Mouse (Mus musculus) layer of hippocampus, postnatal 10 days (tissue): Measurements from ENCODE around the gene Tmem132d. TPM values are rescaled to one million over a fixed set of nuclear protein-coding genes. Genes with fewer than 3 reads are reported as not detected.

Source experiments
- DNase-seq, 2 experiments: peaks; one replicate each; pipeline ENCODE4 v3.0.0; 2021; ENCODE audit warnings: low spot score in 2 of 2
- total RNA-seq, 2 experiments: library from RNA; stranded (reverse); gene quantifications; 2 replicates each; pipeline ENCODE4 v1.2.3; 2021

The Tmem132d gene
- total RNA-seq, 2 experiments from 2014 or later, result 14.3 to 16.3 TPM

DNA sequence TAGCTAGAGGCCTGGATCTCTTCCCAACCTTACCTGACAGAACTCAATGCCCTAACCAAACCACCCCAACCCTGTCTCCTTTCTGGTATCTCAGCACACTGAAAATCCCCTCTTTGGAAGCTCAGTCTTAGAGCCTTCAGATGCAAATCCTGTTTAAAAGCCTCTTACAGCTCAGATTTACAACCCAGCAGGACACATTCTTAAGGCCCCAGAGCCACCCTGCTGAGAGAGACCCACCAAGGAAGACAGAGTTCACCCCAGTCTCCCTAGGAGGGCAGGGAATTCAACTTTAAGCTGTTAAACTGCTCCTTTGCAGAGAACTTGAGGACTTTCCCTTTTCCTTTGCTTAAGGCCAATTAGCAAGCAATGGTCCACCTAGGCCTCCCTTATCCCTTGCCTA, 199.8 kb downstream of the Tmem132d start:
- DNase-seq, result no peak

DNA sequence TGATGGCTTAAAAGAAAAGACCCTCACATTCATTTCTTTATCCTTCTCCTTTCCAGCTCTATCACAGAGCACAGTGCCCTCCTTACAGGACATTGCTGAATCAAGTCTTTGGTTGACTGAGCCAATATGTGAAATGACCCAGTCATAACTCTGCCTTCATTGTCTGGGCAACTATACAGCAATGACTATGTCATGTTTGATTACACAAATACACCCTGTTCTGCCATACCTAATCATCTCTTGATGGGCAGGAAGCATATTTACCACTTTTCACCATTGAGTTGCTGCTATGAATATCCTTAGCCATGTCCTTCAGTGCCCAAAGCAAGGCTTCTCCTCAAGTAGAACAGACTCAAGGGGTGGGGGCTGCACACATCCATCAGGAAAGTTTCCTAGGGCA, 214.6 kb downstream of the Tmem132d start:
- DNase-seq, result no peak

DNA sequence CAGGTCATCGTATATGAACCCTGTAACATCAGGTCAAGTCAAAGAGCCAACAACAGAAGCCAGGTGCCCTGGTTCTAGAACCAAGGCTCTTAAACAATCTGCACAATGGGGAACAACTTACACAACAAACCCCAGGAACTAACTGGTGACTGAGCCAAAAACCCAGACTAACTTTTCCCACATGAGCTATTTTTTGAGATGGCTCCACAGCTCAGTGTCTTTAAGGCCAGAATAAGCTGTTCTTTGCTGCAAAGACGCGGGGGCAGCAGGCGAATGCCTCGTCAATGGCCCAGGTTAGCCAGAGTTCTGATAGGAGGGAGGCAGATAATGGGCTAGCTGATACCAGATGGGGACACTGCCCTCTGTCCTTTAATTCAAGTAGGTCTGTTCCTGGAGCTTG, 221.8 kb downstream of the Tmem132d start:
- no peak for DNase-seq

DNA sequence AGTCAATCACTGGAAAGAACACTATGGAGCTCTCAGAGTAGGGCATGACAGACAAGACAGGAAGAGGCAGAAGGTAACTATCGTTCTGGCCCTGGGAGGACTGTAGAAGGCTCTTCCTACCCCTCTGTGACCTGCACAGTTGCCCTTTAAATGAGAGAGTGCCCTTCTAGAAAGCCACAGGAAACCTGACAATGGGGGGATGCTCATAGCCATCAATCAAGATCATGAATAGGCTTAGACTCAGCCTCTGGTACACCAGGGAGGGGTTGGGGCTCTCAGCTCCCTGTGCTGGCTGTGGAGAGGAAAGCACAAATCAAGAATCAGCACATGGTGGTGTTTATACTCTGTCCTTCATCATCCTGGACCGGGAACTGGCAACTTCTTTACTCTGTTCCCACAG, 227.2 kb downstream of the Tmem132d start:
- peak in 1 of 2 experiments; percentile 3 for DNase-seq

DNA sequence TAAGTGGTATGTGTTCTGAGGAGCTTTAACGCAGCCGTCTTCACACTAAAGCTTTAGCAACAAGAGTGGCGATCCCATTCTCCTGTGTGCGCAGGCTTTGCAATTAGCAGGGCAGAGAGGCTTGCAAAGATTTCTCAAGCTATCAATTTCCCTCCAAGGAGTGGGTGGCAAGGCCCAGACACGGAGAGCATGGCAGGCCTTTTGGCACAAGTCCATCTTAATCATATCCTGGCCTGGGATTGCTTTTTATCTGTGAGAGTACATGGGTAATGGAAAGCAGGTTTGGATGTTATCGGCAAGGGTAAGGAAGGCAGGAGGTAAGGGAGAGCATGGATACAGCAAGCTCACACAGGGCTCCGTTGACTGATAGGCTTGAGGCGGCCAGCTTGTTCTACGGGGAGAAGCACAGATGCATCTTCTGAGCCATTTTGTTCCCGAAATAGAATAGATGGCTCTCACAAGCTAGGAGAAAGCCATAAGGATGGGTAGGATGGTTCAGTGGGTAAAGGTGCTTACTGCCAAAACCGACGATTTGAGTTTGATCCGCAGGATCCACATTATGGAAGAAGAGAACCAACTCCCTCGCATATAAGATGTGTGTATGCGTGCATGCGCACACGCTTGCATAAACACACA, 228.1 kb downstream of the Tmem132d start:
- peak; percentile 10 to 18 for DNase-seq

DNA sequence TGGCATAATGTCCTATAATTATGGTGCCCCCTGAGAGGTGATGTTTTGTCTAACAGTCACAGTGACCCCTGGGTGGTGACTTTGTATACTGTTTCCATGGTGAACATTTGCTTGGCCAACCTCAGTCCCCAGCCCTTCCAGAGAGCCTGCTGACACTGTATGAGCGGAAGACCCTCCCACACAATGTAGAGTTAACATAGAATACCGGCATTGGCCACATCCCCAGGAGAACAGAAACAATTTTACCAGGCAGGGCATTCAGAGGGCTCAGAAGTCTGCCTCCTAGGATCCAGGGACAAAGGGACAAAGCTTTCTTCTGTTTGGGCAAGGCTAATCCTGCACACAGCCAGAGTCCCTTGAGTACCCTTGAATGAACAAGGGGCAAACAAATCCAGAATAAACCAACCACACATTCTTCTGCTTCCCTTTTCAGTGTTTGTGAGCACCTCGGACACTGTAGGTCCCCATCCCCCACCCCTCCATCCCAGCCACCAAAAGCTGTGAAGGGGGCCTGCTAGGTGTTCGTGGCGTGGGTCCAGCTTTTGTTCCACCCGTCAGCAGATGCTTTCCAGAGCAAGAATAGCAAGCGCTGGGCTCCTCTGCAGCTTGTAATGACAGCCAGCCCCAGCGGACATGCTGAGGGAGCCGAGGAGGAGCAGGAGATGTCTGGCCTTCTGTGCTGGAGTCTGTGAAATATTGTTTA, 228.8 kb downstream of the Tmem132d start:
- DNase-seq, result peak; percentile 14 to 21

DNA sequence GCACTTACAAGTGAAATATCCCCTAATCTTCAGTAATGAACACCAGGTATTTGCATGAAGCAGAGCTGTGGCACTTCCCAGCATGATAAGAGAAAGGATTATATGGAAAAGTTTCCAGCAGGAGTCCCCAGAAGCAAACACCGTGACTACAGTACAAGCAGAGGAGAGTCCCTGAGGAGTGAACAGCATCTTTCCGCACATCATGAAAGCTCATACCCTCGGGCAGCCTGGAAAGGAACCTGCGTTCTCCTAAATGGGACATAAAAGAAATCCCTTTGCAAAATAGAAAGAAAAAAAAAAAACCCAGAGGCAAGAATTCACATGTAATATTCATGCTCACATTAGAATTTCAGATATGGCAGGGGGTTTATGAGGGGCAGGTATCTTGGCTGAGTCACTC, 238.8 kb downstream of the Tmem132d start:
- no peak for DNase-seq

DNA sequence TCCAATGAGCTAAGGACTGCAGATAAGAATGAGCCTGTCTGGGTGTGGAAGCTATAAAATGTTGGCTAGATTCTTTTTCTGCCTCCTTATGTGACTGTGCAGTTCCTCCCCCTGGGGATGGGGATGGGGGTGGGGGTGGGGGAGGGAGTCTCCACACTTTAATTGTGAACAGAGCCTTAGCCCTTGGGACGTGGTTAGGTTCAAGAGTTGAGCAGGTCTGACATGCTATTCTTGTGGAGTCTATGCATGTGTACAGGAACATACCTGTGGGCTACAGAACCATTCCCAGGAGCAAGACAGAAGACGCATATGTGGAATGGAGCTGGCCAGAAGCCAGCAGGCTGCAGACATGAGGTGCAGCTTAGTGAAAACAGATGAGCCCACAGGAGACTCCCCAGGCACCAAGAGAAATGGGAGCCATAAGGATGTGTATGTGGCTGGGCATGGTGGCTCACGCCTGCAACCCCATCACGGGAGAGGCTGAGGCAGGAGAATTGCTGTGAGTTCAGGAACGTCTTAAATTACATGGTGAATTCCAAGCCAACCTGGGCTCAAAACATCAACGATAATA, 240.3 kb downstream of the Tmem132d start:
- DNase-seq, result no peak

DNA sequence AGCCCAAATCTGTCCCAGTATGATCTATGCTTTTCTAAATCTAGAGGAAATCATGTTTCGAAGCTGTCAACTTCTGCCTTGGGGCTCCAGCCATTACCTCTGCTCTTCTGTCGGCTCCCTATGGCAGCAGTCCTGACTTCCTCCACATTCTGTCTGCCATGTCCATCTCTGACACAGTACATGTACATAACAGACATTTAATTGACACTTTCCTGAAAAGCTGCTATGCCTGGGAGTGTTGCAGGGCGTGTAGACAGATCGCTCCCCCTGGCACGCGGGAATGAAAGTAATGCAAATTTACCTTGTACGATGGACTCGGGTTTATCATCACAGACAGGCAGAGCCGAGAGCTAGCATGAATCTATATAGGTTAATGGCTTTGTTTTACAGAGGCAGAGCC, 241.2 kb downstream of the Tmem132d start:
- DNase-seq, result no peak

DNA sequence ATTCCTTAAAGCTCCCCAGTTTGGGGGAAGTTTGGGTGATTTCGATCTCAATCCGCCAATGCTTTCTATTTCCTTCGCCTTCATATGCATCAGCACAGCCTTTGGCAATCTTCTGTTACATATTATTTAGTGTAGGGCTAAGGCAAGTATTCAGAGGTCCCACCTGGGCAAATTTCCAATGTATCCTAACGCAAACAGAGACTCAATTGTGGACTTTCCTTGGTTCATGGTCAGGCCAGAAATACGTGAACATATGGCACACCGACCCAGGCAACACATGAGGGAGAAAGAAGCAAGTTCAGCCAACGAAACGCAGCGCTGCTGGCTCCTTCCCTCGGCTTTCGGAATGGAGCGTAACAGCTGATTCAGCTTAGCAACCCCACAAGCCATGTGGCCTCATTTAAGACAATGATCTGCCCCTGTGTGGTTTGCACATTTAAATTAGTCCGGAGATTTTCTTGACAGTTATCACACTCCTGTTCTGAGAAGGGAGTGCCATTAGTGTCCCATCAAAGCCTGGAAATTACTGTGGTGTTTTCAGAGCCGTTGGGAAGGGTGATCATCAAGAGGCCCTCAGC, 242.5 kb downstream of the Tmem132d start:
- DNase-seq, result no peak

DNA sequence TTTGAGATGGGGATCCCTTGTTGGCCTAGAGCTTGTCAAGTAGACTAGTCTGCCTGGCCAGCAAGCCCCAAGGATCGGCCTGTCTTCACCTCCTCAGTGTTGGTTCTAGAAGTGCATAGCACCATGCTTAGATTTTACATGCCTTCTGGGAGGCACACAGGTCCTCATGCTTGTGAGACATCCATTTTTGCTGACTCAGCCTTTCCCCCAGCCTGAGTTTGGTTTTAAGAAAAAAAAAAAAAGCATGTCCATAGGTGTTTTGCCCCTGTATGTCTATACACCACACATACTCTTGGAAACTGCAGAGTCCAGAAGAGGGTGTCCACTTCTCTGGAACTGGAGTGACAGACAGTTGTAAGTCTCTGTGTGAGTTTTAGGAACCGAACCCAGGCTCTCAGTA, 256.6 kb downstream of the Tmem132d start:
- DNase-seq, result no peak

DNA sequence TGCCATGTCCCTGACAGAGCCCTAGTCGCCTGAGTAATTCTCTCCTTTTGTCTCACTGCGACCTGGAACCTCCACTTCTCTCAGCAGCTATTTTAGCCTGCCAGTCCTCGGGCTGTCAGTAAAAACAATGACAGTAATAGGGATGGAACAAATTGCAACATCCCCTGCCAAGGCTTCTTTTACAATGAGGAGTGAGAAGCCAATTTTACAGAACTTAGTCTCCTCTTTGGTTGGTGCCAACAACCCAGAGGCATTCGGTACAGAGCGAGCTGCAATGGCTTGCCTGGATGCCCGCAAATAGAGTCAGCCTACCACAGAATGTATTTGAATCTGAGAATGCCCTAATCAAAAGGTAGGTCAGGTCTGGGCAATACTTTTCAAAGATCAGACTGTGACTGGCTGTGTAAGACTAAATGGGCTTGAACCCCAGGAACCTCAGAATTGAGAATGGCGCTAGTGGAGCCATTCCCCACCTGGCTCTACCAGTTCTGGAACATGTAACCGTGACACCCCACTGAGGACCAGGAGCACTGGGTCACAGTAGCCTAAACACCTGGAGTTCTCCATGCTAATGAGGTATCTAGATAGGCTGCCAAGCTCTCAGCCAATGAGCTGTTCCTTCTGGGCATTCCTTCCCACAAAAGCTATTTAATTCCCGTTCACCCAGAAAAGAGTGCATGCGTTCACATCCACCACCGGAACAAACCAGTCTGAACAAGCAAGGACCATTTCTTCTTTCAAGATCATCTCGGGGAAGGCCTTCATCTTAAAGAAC, 273.8 kb downstream of the Tmem132d start:
- DNase-seq, result peak; percentile 11 to 20

DNA sequence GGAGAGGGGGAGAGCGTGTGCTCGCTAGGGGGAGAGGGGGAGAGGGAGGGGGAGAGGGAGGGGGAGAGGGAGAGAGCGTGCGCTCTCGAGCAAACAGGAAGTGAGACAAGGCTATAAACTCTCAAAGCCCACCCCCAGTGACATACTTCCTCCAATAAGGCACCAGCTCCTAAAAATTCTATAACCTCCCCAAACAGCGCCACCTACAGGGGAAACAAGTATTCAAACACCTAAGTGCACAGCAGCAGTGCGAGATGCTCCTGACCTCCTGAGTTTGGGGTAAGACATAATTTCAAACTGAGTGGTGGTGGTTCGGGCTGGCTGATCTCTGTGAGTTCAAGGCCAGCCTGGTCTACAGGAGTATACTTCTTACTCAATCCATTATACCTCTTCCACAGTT, 281.4 kb downstream of the Tmem132d start:
- DNase-seq, result no peak

DNA sequence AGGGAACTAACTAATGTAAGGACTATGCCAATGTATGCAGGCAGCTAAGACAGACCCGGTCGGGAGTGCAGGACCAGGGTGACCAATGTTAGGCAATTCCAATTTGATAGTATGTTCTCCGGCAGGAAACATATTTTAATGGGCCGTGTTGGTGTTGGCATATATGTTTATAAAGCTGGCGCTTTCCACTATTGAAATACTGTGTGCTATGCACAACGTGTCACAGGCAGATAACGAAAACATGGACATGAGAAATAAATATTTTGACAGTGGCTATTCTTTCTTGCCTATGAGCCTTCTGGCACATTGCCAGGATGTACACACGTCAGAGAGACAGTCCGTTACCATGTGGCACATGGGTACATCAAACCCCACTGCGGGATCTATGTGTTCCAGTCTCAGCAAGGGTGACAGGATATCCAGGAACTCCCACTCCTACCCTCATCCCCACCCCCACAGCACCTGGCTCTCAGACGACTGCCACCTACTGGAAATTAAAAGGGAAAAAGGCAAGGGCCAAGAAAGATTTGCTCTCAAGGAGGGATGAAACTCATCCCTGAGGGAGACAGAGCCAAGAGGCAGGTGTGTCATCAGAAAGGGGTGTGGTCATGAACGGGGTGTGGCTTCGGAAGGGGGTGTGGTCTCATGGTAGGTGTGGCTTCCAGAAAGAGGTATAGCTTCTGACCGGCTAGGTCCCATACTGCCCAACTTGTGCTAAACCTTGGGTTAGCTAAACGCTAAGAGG, 285.8 kb downstream of the Tmem132d start:
- DNase-seq, result no peak

DNA sequence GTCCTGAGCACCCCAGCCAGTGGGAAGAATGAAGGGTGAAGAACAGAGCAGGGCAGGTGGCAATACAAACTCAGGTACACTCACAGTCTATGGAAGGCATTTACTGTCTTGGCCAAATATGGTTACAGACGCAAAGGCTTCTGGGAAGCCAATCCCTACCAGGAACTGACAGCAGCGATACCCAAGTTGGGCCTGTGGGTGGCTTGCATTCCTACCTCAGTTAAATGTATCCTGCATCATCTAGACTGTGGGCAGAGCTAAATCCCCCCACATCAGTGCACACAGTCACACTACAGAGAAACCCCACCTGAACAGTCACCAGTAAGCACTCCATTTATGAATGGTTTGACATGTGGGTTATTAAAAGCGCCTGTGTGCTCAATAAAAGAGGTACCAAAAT, 288.1 kb downstream of the Tmem132d start:
- DNase-seq, result no peak

DNA sequence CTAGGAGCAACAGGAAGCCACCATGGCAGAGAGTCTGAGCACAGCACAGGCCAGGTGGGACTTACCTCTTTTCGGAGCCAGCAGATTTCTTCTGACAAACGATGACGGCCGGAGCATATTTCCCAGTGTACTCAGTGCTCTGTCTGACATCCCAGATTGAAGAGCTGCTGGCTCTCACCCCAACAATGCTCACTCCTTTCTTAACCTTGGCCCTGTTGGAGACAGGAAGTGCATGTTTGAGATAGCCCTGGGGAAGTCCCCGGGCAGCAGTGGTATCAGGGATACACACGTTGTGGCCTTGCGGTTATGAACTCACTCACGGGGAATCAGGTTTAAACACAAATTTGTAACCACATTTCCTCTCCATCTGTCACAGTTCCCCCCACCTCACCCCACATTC, 296.1 kb downstream of the Tmem132d start:
- DNase-seq, result no peak

DNA sequence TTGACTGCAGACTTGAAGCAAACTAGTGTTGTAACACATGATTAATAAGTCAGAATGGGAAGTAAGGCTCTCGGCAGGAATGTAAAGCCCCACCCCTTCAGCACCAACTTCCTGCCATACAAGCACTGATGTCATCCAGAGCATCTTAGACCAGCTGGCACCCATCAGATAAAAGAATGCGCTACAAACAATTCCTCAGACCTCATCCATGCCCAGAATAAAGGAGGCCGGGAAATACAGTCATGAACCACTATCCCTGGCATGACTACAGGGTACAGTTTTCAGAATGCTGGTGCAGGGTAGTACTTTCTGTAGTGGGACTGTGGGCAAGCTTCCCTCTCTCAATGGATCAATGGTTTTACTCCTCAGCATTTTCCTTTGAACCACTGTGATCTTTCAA, 310.2 kb downstream of the Tmem132d start:
- no peak for DNase-seq

DNA sequence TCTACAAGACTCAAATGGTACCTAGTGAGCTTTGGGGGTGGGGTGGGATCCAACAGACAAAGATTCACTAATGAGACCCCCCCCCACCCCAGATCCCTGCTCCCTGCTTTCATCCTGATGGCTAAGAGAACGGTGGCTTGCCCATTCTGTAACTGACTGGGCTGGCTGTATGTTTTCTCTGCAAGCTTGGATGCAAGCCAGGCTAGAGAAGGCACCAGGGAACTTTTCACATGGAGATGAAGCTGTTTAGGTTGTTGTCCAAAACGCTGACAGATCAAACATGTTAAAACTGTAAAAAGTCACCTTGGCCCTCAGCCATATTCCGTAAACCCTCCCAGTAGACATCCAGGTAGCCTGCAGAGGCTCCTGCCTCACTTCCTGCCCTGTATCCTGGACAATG, 313.7 kb downstream of the Tmem132d start:
- no peak for DNase-seq

DNA sequence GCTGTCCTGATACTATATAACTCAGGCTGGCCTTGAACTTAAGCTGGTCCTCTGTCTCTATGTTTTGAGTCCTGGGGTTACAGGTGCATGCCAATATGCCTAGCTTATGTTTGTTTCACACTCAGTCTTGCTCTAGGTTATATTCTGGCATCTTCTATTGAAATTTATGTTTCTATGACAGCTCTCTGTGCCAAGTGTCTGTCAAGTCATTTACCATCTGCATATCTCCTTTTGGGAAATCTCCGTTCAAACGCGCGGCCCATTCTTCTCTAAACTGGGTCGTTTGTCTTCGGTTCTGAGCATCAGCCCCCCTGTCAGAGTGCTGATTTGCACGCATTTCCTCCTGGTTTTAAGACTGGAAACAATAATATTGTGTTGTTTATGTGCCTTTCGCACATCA, 319.8 kb downstream of the Tmem132d start:
- DNase-seq, result no peak

DNA sequence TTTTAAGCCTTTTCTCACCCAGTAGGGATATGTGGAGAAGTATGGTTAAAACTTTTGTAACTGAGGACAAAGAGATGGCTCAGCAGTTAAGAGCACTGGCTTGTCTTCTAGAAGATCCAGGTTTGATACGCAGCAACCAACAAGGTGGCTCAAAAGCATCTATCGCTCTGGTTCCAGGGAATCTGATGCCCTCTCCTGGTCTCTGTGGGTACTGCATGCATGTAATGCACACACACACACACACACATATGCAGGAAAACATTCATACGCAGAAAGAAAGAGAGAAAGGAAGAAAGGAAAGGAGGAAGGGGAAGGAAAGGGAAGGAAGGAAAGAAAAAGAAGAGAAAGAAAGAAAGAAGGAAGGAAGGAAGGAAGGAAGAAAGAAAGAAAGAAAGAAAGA, 320.4 kb downstream of the Tmem132d start:
- no peak for DNase-seq

DNA sequence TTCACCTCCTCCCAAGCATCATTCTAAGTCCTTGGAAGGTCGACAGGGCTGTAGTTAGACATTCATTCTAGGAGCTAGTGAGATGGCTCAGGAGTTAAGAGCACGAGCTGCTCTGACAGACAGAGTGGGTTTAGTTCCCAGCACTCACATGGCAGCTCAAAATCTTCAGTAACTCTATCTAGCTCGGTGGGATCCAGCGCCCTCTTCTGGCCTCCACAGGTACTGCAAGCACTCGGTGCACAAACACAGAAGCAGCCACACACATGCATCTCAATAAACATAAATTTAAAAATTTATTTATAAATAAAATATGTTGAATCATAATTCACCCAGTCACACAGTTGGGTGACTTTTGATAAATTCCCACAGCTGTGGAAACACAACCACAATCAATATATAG, 321.2 kb downstream of the Tmem132d start:
- no peak for DNase-seq
